Mouse (Mus musculus) fibroblast of lung, adult 2 months (primary cell): Measurements from ENCODE around the gene Tbxa2r.
A peak's percentile ranks its signal among the peaks of the same experiment; 100 is the strongest.

Experiments
- DNase-seq: peaks from one replicate; pipeline ENCODE4 v3.0.0-alpha.2; 2011; ENCODE audit warnings: low read depth

Tbxa2r gene

DNA sequence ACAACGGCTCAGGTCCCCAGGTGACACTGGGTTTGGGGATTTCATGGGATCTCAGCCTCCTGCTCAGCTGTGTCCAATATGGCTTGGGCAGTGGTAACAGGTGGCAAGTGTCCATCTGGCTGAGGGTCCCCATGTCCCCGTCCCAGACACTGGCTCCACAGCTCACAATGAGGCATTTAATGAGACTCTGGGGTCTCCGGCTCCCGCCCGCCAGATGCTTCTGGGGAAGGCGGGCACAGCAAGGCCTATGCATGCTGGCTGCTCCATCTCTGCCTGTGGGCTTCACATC is 38.6 kb downstream of the Tbxa2r start:
- DNase-seq = no peak

DNA sequence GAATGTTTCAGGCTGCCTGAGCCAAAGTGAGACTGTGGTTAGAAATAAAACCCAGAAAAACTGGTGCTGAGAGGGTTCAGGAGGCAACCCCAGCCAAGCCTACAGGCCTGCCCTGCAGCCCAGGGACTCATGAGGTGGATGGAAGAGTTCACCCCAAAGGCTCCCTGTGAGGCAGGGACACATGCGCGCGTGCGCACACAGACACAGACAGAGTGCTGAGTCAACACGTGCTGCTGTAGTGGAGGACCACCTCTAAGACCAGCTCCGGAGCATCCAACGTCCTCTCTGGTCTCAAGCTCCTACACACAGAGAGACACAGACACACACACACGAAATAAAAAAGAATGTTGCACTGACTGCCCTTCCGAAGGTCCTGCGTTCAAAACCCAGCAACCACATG is 46.8 kb downstream of the Tbxa2r start:
- DNase-seq = no peak

DNA sequence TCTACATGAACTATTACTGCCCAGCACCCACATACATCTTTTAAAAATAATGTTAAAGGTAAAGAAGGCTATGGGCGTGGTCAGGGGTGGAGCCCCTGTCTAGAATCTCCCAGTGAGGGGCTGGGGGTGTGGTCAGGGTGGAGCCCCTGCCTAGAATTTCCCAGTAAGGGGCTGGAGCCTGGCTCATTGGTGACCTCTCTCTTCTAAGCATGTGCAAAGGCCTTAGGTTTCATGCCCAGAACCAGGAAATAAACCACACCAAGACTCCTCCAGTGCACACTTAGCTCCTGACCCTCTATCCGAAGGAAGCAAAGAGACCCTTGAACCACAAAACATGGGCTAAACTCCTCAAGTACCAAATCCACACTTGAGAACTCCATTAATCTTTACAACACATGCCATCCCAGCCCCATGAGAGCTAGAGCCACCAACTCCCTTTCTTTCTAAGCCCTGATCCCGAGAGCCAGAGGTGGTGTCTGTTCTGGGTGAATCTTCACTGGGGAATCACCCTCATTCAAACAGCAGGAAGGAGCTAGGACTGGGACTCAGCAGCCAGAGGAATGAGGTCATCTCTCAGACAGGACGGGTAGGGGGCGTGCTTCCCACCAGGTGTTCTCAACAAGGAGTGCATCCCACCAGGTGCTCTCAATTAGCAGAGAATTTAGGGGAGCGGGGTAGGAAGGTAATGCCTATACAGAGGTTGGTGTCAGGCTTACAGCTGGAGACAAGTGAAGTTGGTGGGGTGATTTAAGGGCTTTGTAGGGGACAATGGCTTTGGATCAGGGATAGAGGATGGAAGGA is 48.2 kb downstream of the Tbxa2r start:
- no peak for DNase-seq

DNA sequence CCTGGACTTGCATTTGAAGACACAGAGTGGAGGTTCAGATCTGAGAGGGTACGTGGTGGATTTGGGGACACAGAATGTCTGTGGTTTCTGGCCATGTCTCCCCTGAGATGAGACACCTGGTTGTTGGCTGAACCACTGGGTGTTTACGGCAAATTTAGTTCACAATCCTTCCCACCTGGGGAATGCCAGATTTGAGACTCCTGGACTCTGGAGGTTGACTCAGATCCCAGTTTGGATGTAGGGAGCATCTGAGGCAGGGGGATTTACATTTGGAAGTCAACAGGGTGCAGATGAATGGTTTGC is 48.8 kb downstream of the Tbxa2r start:
- no peak for DNase-seq

DNA sequence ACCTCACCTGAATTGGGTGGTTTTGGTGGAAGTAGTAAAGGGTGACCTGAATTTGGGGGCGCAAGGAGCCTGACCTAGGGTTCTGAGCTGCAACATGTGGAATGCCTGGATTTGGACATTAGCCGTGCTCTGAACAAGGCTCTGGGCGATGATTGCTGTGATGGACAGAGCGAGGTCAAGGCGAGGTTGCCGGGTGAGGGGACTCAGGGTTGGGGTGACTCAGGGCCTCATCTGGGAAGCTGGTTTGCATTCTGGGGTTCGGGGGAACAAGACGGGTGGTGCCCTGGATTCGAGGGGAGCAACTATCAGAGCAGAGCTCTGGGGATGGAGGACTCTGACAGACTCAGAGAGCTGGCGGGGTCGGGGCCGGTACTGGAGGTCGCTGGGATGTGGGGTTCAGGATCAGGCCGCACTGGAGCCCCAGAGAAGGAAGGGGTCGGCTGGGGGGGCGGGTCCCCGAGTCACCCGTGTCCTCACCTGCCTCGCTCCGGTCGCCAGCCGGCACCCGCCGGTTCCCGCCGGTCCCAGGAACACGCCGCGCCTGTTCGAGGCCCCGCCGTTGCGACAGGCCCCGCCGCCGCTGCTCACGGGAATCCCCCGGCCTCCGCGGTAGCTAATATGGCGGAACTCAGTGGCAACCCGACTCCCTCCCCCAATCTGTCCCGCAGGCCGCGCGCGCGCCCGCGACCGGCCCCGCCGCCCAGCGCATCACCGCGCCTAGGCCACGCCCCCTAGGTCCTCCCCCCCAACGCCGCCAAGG is 49.4 kb downstream of the Tbxa2r start, which contains the start of gene Fzr1:
Gene Fzr1 (minus strand): TSS at position 724 of the 760 bp plus-strand sequence.
- no peak for DNase-seq

DNA sequence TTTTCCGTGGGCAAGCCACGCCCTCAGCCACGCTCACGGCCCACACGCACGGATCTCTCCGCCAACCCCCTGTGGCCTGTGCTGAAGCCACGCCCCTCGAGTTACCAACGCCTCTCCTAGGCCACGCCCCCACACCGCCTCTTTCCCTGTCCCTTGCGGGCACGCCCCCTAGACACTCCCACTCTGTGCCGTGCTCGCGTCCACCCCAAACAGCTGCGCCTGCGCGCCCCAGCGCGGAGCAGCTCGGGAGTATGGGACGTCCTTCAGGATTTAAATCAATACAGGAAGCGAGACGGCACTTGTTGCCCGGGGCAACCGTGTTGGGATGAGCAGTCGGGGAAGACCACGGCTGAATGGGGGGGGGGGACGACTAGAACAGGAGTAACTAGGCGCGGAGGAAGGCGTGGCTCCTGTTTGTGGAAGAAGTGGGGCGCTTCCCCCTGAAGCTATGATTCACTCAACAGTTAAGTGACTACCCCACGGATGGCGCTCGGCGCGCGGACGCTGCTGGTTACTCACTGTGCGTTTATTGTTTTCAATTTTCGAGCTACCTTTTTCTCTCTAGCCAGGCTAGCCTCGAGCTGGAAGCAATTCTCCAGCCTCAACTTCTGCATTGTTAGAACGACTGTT is 50.1 kb downstream of the Tbxa2r start:
- DNase-seq = peak; percentile 99

DNA sequence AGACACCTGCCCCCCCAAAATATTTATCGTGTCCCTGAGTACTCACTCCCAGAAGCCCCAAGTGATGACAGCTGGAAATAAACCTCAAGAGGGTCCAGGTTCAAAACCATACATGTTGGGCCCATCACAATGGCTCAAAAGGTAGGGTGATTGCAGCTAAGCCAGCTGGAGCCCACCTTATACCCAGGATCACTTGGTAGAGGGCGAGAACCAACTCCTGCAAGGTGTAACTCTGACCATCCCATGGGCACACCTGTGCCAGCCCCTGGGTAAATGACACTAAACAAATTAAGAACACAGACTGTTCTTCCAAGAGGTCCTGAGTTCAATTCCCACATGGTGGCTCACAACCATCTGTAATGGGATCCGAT is 50.6 kb downstream of the Tbxa2r start:
- no peak for DNase-seq

DNA sequence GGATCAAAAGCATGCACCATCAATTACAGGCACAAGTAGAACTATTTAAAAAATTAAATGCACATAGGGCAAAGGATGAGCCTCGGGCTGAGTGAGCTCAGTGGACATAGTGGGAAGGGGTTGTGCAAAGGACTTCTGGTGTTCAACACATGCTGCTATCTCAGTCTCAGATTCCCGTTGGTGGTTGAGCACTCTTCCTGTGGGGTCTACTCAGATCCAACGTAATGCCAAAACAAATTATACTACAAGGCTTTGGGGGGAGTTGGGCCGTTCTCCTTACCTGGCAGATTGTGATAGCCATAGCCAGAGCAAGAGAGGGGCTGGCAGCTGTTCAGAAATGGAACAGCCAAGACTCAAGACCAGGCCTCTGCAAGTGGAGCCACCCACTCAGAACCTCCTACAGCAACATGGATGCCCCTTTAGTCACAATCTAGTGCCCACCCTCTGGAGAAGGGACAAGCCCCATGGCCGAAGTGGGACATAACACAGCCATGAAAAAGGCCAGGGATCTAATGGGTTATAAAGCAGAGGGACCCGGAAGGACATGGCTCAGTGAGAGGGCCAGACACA is 51.4 kb downstream of the Tbxa2r start:
- no peak for DNase-seq

DNA sequence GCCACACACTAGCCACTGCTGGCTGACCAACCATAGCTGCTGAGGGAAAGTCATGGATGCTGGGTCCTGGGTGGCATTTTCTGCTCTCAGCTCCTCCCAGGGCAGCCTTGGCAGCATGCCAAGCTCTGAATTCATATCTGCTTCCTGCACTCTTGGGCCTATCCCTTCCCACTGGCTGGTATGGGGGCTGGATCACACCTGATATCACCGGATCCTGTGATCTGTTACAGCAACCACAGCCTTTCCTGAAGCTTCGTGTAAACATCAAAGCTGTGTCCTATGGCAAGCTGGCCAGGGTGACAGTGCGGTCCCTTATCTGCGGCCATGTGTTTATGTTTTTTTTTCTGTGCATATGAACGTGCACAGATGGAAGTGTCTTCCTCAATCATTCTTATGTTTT is 53.5 kb downstream of the Tbxa2r start:
- no peak for DNase-seq

DNA sequence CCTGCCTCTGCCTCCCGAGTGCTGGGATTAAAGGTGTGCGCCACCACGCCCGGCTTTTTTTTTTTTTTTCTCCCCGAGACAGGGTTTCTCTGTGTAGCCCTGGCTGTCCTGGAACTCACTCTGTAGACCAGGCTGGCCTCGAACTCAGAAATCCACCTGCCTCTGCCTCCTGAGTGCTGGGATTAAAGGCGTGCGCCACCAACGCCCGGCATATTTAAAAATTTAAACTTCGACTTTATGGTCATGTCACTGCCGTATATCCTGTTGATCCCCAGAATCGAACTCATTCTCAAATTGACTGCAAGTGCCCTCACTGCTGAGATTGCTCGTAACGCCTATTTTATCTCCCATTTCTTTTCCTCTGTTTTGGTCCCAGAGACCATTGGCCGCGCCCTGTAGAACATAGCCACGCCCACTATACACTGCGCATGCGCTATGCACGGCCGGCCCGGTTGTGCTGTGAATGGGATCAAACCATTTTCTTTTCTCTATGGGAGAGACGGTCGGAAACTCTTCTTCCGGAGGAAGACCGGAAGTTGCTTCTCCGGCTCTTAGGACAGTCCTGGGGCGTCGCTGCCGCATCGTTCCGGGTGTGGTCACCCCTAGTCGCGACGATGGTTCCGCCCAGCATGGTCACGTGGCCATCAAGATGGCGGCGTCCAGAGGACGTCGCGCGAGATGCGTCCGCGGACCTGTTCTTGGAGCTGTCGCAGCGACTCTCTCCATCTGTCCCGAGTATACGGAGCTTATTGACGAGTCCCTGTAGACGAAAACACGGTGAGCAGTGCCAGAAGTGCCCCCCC is 55.5 kb downstream of the Tbxa2r start, which contains the start of the genes Dohh and Gm48551:
Gene Dohh (plus strand): TSS at position 627 of the 803 bp plus-strand sequence.
Gene Gm48551 (plus strand): TSS at position 665 of the 803 bp plus-strand sequence.
- peak; percentile 96 for DNase-seq

DNA sequence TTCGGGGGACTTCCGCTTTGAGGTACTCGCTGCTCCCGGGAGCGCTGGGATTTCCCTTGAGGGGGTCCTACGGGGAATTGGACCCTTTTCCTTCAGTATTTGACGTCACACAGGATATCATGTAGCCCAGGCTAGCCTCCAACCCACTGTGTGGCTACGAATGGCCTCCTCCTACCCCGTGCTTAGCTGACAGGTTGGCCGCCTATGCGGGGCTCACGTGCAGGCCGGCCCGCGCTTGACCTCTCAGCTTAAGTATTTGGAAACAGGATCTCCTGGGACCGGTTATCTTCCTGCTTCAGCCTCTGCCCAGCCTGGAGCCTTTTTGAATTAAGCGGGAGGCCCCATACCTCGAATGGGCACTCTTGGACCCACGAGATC is 56.1 kb downstream of the Tbxa2r start:
- no peak for DNase-seq
